Mouse (Mus musculus): ENCODE results near the gene Mindy1. TPM values are rescaled to one million over a fixed set of nuclear protein-coding genes. Genes with fewer than 3 reads are reported as not detected.

Gene Mindy1
- polyA plus RNA-seq, 1 experiment from 2014 or later: 54.6 TPM

GRCm38 (mm10) chr3:95241498-95241897, 39.6 kb upstream of the Mindy1 start, which contains the start of gene Gm128:
TSS of gene Gm128 (minus strand) at chr3:95241598.
- Histone ChIP-seq H3K36me3 (ENCODE audit: control insufficient read depth, insufficient read depth, low read length) (peaks cover 5% of the 10 kb centered on the region; the same call in 1 of the 2 replicates), H3K9me3 (replicated peaks; ENCODE audit: control insufficient read depth, low read length) (no peaks in the 10 kb centered on the region), H3K4me2 (ENCODE audit: low read depth, low read length) (no peak within 1 kb of the TSS), H3K4me1 (ENCODE audit: control insufficient read depth, insufficient read depth, low read length) (no peaks in the 10 kb centered on the region), H3K27ac (ENCODE audit: low read length) (no peak within 1 kb of the TSS), H3K27me3 (ENCODE audit: control insufficient read depth, insufficient read depth, low read length) (no peaks in the 10 kb centered on the region), H3K4me3 (replicated peaks; ENCODE audit: low read length) (no peak within 1 kb of the TSS), H3K9ac (ENCODE audit: low read length) (no peak within 1 kb of the TSS)
- 81% methylated on average over 7 of the region's 7 CpGs for WGBS
- no peak for ATAC-seq (ENCODE audit: insufficient read depth, low FRiP score)

GRCm38 (mm10) chr3:95243086-95243485, 38.1 kb upstream of the Mindy1 start:
- no peak for ATAC-seq (ENCODE audit: insufficient read depth, low FRiP score)
- no peak overlapping the region for H3K27ac ChIP-seq (ENCODE audit: low read length)
- H3K9ac ChIP-seq (ENCODE audit: low read length): no peak overlapping the region
- no peak overlapping the region for H3K4me2 ChIP-seq (ENCODE audit: low read depth, low read length)
- H3K27me3 ChIP-seq (ENCODE audit: control insufficient read depth, insufficient read depth, low read length): no peaks in the 10 kb centered on the region
- H3K9me3 ChIP-seq (replicated peaks; ENCODE audit: control insufficient read depth, low read length): no peaks in the 10 kb centered on the region
- no peaks in the 10 kb centered on the region for H3K4me1 ChIP-seq (ENCODE audit: control insufficient read depth, insufficient read depth, low read length)
- 0 out of 2 replicates have a peak, but pooled peaks cover 4% of the 10 kb centered on the region for H3K36me3 ChIP-seq (ENCODE audit: control insufficient read depth, insufficient read depth, low read length)
- WGBS: 76% methylated on average over 2 of the region's 2 CpGs
- no peak overlapping the region for H3K4me3 ChIP-seq (replicated peaks; ENCODE audit: low read length)

- WGBS: 75% methylated on average over 5 of the region's 5 CpGs
- Histone ChIP-seq H3K4me2 (ENCODE audit: low read depth, low read length) (no peak overlapping the region), H3K4me1 (ENCODE audit: control insufficient read depth, insufficient read depth, low read length) (no peaks in the 10 kb centered on the region), H3K36me3 (ENCODE audit: control insufficient read depth, insufficient read depth, low read length) (no peaks in the 10 kb centered on the region), H3K9ac (ENCODE audit: low read length) (no peak overlapping the region), H3K9me3 (replicated peaks; ENCODE audit: control insufficient read depth, low read length) (no peaks in the 10 kb centered on the region), H3K4me3 (replicated peaks; ENCODE audit: low read length) (no peak overlapping the region), H3K27ac (ENCODE audit: low read length) (no peak overlapping the region), H3K27me3 (ENCODE audit: control insufficient read depth, insufficient read depth, low read length) (no peaks in the 10 kb centered on the region)
- no peak for ATAC-seq (ENCODE audit: insufficient read depth, low FRiP score)
These were observed 34.5 kb upstream of the Mindy1 start for GRCm38 (mm10) chr3:95246465-95247231.

DNA sequence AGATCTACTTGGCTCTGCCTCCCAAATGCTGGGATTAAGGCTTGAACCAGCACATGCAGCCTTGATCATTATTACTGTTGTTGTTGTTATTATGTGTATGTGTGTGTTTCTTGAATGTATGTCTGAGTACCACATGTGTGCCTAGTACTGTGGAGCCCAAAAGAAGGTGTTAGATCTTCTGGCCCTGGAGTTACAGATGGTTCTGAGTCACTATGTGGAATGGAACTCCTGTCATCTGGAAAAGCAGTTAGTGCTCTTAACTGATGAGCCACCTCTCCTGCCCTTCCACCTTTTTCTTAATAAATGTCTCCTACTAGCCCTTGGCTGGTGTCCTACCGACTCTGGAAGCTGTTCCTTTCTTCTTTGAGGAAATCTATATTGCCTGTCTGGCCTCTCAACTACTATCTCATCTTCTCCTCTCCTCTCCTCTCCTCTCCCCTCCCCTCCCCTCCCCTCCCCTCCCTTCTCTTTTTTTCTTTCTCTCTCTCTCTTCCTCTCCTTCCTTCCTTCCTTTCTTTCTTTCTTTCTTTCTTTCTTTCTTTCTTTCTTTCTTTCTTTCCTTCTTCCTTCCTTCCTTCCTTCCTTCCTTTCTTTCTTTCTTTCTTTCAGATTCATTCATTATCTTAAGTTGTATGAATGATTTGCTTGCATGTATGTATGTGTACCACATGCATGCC, 33.3 kb upstream of the Mindy1 start:
- no peak overlapping the region for H3K4me3 ChIP-seq (replicated peaks; ENCODE audit: low read length)
- no peaks in the 10 kb centered on the region for H3K36me3 ChIP-seq (ENCODE audit: control insufficient read depth, insufficient read depth, low read length)
- H3K9me3 ChIP-seq (replicated peaks; ENCODE audit: control insufficient read depth, low read length): no peaks in the 10 kb centered on the region
- no peak for ATAC-seq (ENCODE audit: insufficient read depth, low FRiP score)
- H3K27me3 ChIP-seq (ENCODE audit: control insufficient read depth, insufficient read depth, low read length): no peaks in the 10 kb centered on the region
- no peak overlapping the region for H3K27ac ChIP-seq (ENCODE audit: low read length)
- no peak overlapping the region for H3K9ac ChIP-seq (ENCODE audit: low read length)
- 59% methylated on average over 1 of the region's 1 CpGs for WGBS
- no peak overlapping the region for H3K4me2 ChIP-seq (ENCODE audit: low read depth, low read length)
- no peaks in the 10 kb centered on the region for H3K4me1 ChIP-seq (ENCODE audit: control insufficient read depth, insufficient read depth, low read length)

DNA sequence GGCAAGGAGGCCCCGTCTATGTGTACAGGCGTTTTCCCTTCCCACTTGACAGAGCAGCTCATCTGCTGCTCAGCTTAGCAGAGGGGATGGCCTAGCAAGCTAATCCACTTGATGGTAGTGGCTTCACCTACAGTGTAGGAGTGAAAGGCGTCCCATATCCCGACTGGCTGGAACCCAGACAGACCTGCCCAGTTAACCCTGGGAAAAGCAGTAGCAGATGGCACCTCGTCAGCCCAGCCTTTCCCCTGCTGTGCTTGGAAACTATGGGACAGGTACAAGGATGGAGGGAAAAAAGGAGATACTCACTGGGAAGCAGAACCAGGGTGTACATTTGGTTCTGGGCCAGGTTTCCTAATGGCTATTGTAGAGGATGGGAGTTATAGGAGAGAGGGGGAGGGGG, 30.8 kb upstream of the Mindy1 start:
- Histone ChIP-seq H3K27ac (ENCODE audit: low read length) (peak overlapping the region; percentile 77), H3K4me1 (ENCODE audit: control insufficient read depth, insufficient read depth, low read length) (no peaks in the 10 kb centered on the region), H3K4me2 (ENCODE audit: low read depth, low read length) (peak overlapping the region; percentile 34)

DNA sequence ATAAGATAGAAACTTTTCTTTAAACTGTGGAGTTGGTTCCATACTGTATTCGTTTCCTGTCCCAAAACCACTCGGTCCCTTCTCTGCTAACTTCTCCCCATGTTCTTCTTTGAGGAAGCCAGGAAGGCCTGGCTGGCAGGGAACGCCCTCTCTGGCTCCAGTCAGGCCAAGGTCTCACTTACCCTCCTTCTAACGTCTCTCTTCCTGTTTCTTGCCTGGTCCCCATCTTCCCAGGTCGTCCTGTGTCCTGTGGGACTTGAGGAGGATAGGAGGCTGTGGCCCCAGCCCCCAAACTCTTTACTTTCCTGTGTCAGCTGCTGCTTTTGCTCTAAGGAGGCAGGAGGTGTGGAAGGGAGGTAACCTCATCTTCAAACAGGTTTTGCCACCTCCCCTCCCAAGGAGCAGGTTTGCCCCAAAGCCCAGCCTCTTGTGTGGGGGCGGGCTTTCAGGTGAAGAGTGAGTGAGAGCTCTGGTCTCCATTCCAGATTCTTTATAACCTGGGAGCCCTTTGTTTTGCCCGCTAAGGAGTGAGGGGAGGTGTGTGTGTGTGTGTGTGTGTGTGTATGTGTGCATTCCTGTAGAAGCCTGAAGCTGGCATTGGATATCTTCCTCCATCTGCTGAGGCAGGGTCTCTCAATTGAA, 30.2 kb upstream of the Mindy1 start, which contains the start of gene Bnipl:
Gene Bnipl (minus strand): TSS at position 411 of the 642 bp plus-strand sequence.
- H3K4me3 ChIP-seq (replicated peaks; ENCODE audit: low read length): peak within 1 kb of the TSS; percentile 32
- no peaks in the 10 kb centered on the region for H3K4me1 ChIP-seq (ENCODE audit: control insufficient read depth, insufficient read depth, low read length)
- peak within 1 kb of the TSS; percentile 58 for H3K9ac ChIP-seq (ENCODE audit: low read length)
- H3K36me3 ChIP-seq (ENCODE audit: control insufficient read depth, insufficient read depth, low read length): peaks cover under 1% of the 10 kb centered on the region; the same call in 1 of the 2 replicates
- H3K9me3 ChIP-seq (replicated peaks; ENCODE audit: control insufficient read depth, low read length): no peaks in the 10 kb centered on the region
- WGBS: 41% methylated on average over 7 of the region's 7 CpGs
- peak within 1 kb of the TSS; percentile 34 for H3K4me2 ChIP-seq (ENCODE audit: low read depth, low read length)
- H3K27ac ChIP-seq (ENCODE audit: low read length): peak within 1 kb of the TSS; percentile 77
- peak; percentile 71; the same call in 1 of the 2 replicates for ATAC-seq (ENCODE audit: insufficient read depth, low FRiP score)
- no peaks in the 10 kb centered on the region for H3K27me3 ChIP-seq (ENCODE audit: control insufficient read depth, insufficient read depth, low read length)

More for the DNA sequence above, 30.8 kb upstream of the Mindy1 start:
- 76% methylated on average over 5 of the region's 5 CpGs for WGBS
- Histone ChIP-seq H3K9ac (ENCODE audit: low read length) (peak overlapping the region; percentile 58), H3K27me3 (ENCODE audit: control insufficient read depth, insufficient read depth, low read length) (no peaks in the 10 kb centered on the region), H3K36me3 (ENCODE audit: control insufficient read depth, insufficient read depth, low read length) (no peaks in the 10 kb centered on the region), H3K9me3 (replicated peaks; ENCODE audit: control insufficient read depth, low read length) (no peaks in the 10 kb centered on the region), H3K4me3 (replicated peaks; ENCODE audit: low read length) (peak overlapping the region; percentile 32)
- ATAC-seq (ENCODE audit: insufficient read depth, low FRiP score): 0 out of 2 replicates have a peak, but pooled peaks have one; percentile 13

- Histone ChIP-seq H3K9ac (ENCODE audit: low read length) (no peak overlapping the region), H3K36me3 (ENCODE audit: control insufficient read depth, insufficient read depth, low read length) (peaks cover 14% of the 10 kb centered on the region; the same call in 1 of the 2 replicates), H3K4me3 (replicated peaks; ENCODE audit: low read length) (no peak overlapping the region), H3K4me1 (ENCODE audit: control insufficient read depth, insufficient read depth, low read length) (no peaks in the 10 kb centered on the region), H3K27ac (ENCODE audit: low read length) (no peak overlapping the region), H3K4me2 (ENCODE audit: low read depth, low read length) (no peak overlapping the region), H3K27me3 (ENCODE audit: control insufficient read depth, insufficient read depth, low read length) (no peaks in the 10 kb centered on the region), H3K9me3 (replicated peaks; ENCODE audit: control insufficient read depth, low read length) (no peaks in the 10 kb centered on the region)
- 85% methylated on average over 5 of the region's 5 CpGs for WGBS
- ATAC-seq (ENCODE audit: insufficient read depth, low FRiP score): no peak
These were observed 24.2 kb upstream of the Mindy1 start for GRCm38 (mm10) chr3:95256931-95257330.

- H3K9me3 ChIP-seq (replicated peaks; ENCODE audit: control insufficient read depth, low read length): no peaks in the 10 kb centered on the region
- H3K4me1 ChIP-seq (ENCODE audit: control insufficient read depth, insufficient read depth, low read length): no peaks in the 10 kb centered on the region
- ATAC-seq (ENCODE audit: insufficient read depth, low FRiP score): no peak
- WGBS: 85% methylated on average over 4 of the region's 4 CpGs
- no peak overlapping the region for H3K4me2 ChIP-seq (ENCODE audit: low read depth, low read length)
- no peak overlapping the region for H3K27ac ChIP-seq (ENCODE audit: low read length)
- no peak overlapping the region for H3K9ac ChIP-seq (ENCODE audit: low read length)
- H3K4me3 ChIP-seq (replicated peaks; ENCODE audit: low read length): no peak overlapping the region
- no peaks in the 10 kb centered on the region for H3K27me3 ChIP-seq (ENCODE audit: control insufficient read depth, insufficient read depth, low read length)
- peaks cover 13% of the 10 kb centered on the region; the same call in 1 of the 2 replicates for H3K36me3 ChIP-seq (ENCODE audit: control insufficient read depth, insufficient read depth, low read length)
These were observed 19.2 kb upstream of the Mindy1 start for GRCm38 (mm10) chr3:95261975-95262374.

Data from stomach, embryonic 16.5 days (tissue).